Mouse (Mus musculus): ENCODE measurements at regions not wholly inside any gene's neighbourhood (a gene's known extent, or its start where the extent isn't known, plus 50 kb on each side); places are given as distances from the start of the nearest gene placed in this dataset.
"Not testable (repeated sequence)": the region's sequence is repeated elsewhere in the genome, so short reads cannot be mapped to it uniquely, and the experiment has no call there.

DNA sequence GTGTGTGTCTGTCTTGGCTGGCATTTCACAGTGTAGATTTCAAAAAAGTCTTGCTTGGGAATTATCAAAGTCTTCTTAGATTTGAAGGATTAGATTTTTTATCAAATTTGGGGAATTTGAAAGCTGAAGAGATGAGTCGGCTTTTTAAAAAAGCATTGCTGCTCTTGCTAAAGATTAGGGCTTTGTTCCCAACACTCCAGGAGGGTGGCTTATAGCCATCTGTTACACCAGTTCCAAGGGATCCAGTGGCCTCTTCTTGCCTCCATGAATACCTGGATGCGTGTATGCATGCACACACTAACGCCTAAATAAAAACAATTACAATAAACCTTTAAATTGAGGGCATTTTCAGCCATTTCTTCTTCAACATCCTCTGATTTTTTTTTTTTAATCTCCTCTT is 144.5 kb upstream of the Mon1b start:
- no peak overlapping the region for H3K27ac ChIP-seq
- no peaks in the 10 kb centered on the region for H3K9me3 ChIP-seq
- no peak for ATAC-seq (ENCODE audit: low FRiP score, low read depth)
- no peak overlapping the region for H3K9ac ChIP-seq
- no peak overlapping the region for H3K4me2 ChIP-seq (replicated peaks)
- H3K4me1 ChIP-seq = no peaks in the 10 kb centered on the region
- H3K27me3 ChIP-seq = no peaks in the 10 kb centered on the region
- no peaks in the 10 kb centered on the region for H3K36me3 ChIP-seq
- 80% methylated on average over 3 of the region's 3 CpGs for WGBS
- no peak overlapping the region for H3K4me3 ChIP-seq

GRCm38 (mm10) chr8:113496896-113497295 is 138.5 kb upstream of the Mon1b start:
- H3K27me3 ChIP-seq = no peaks in the 10 kb centered on the region
- ATAC-seq (ENCODE audit: low FRiP score, low read depth) = peak; percentile 72
- no peaks in the 10 kb centered on the region for H3K36me3 ChIP-seq
- H3K4me2 ChIP-seq (replicated peaks) = no peak overlapping the region
- no peak overlapping the region for H3K9ac ChIP-seq
- no peak overlapping the region for H3K27ac ChIP-seq
- H3K9me3 ChIP-seq = no peaks in the 10 kb centered on the region
- H3K4me1 ChIP-seq = no peaks in the 10 kb centered on the region; the same call in 1 of the 2 replicates
- 39% methylated on average over 12 of the region's 12 CpGs for WGBS
- H3K4me3 ChIP-seq = no peak overlapping the region

DNA sequence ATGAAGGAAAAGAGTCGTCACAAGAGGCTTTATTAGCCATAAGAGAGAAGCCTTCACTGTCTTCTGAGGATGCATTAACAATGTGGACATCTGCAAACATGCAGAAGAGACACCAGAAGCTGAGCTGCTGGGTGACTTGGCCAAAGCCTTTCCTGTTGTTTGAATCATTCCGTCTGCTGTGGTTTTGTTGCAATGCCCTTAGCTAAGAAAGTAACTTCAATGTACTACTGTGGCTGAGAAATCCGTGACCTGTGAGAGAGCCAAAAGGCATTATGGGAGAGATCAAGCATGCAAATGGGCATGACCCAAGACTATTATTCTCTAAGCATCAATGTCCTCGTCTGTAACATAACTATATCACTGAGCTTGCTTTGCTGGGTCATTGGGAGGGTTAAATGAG is 132.7 kb upstream of the Mon1b start:
- ATAC-seq (ENCODE audit: low FRiP score, low read depth) = no peak
- no peak overlapping the region for H3K9ac ChIP-seq

DNA sequence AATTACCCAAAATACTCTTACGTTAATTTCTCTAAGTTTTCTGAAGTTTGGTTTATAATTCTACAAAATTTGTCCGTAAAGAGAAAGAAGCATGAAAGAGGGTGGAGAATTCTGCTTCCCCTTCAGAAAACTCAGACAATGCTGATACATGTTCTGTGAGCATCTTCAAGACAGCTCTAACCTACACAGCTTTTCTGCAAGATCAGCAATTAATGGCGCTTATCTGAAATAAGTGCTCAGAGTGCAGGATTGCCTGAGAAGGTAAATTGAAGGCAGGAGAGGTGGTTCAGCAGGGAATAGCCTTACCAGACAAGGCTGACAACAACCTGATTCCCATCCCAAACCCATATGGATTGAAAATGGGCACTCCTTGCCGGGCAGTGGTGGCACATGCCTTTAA is 122.5 kb upstream of the Mon1b start:
- Histone ChIP-seq H3K9me3 (no peaks in the 10 kb centered on the region), H3K4me1 (peaks cover 15% of the 10 kb centered on the region; the same call in 1 of the 2 replicates), H3K27ac (no peak overlapping the region), H3K9ac (no peak overlapping the region), H3K4me2 (replicated peaks) (no peak overlapping the region), H3K36me3 (no peaks in the 10 kb centered on the region), H3K27me3 (no peaks in the 10 kb centered on the region), H3K4me3 (no peak overlapping the region)
- WGBS = 94% methylated on average over 4 of the region's 4 CpGs
- no peak for ATAC-seq (ENCODE audit: low FRiP score, low read depth)

More for the DNA sequence above, 132.7 kb upstream of the Mon1b start:
- Histone ChIP-seq H3K27me3 (no peaks in the 10 kb centered on the region), H3K27ac (no peak overlapping the region), H3K4me3 (no peak overlapping the region), H3K4me2 (replicated peaks) (no peak overlapping the region), H3K4me1 (no peaks in the 10 kb centered on the region), H3K36me3 (no peaks in the 10 kb centered on the region), H3K9me3 (no peaks in the 10 kb centered on the region)
- 72% methylated on average over 4 of the region's 4 CpGs for WGBS

DNA sequence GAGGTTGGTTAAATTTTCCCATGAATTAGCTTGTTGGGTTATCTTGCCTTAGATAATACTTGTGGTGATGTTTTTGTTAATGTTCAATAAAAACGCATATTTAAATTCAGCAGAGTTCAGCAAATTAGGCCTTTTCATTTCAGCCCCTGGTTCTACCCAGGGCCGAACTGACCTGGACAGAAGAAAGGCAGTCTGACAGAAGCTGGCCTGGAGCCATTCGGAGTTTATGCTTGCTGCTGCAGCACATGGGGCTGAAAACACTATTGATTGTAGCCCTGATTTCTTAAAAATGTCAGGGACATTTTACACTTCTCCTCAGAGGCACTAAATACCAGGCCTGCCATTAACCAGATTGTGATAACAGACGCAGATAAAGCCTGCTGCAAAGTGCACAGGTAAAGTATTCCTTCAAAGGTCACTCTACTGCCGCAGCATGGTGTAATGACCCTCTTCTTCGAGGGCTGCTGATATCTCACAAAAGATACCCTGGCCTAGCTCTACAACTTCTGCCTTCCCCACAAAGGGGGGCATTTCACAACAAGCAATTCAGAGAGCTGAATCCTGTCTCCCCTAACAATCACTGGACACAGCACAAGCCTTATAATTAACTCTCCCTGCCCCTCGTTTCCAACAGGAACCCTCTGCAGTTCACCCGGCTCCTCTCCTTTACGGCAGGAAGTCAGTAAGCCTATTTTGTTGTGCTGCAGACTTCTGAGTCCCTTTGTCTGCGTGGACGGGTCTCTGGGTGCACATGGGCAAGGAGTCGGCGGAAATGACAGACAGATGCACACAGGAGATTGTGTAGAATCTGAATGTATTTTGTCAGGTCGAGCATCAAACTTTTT is 121.3 kb upstream of the Mon1b start:
- no peak for ATAC-seq (ENCODE audit: low FRiP score, low read depth)
- no peaks in the 10 kb centered on the region for H3K36me3 ChIP-seq
- H3K9me3 ChIP-seq = no peaks in the 10 kb centered on the region
- peaks cover 7% of the 10 kb centered on the region; the same call in 1 of the 2 replicates for H3K27me3 ChIP-seq
- 45% methylated on average over 14 of the region's 14 CpGs for WGBS
- H3K4me2 ChIP-seq (replicated peaks) = no peak overlapping the region
- no peak overlapping the region for H3K9ac ChIP-seq
- H3K27ac ChIP-seq = no peak overlapping the region
- H3K4me3 ChIP-seq = no peak overlapping the region
- peaks cover 15% of the 10 kb centered on the region; the same call in 1 of the 2 replicates for H3K4me1 ChIP-seq

GRCm38 (mm10) chr8:113514731-113515375 is 120.5 kb upstream of the Mon1b start:
- H3K4me1 ChIP-seq = peaks cover 15% of the 10 kb centered on the region; the same call in 1 of the 2 replicates
- not testable (repeated sequence) for H3K9me3 ChIP-seq; H3K36me3 ChIP-seq; H3K4me2 ChIP-seq (replicated peaks); H3K9ac ChIP-seq; ATAC-seq (ENCODE audit: low FRiP score, low read depth); H3K4me3 ChIP-seq; H3K27me3 ChIP-seq; H3K27ac ChIP-seq
- WGBS = 73% methylated on average over 4 of the region's 4 CpGs

DNA sequence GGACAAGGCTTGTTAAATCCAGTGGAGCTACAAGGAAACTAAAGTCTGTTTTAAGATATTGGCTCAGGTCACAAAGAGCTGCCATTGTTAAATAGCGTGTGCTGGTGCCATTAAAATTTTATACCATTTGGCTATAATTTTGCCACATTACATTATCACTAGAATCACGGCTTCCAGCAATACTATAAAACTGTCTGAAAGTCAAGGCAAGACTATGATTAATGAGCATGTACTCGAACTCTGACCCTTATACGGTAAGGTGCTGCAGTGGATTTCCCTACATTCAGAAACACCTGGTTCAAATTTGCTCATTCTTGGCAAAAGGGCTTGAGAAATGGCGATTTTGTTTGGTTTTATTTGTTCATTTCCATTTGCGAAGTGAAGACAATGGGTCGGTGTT is 119.2 kb upstream of the Mon1b start:
- Histone ChIP-seq H3K9me3 (peaks cover 6% of the 10 kb centered on the region; the same call in 1 of the 2 replicates), H3K27me3 (peaks cover 7% of the 10 kb centered on the region; the same call in 1 of the 2 replicates), H3K36me3 (no peaks in the 10 kb centered on the region), H3K4me2 (replicated peaks) (no peak overlapping the region), H3K4me1 (peaks cover 15% of the 10 kb centered on the region; the same call in 1 of the 2 replicates), H3K9ac (no peak overlapping the region), H3K4me3 (no peak overlapping the region), H3K27ac (no peak overlapping the region)
- ATAC-seq (ENCODE audit: low FRiP score, low read depth) = no peak
- 18% methylated on average over 7 of the region's 7 CpGs for WGBS

DNA sequence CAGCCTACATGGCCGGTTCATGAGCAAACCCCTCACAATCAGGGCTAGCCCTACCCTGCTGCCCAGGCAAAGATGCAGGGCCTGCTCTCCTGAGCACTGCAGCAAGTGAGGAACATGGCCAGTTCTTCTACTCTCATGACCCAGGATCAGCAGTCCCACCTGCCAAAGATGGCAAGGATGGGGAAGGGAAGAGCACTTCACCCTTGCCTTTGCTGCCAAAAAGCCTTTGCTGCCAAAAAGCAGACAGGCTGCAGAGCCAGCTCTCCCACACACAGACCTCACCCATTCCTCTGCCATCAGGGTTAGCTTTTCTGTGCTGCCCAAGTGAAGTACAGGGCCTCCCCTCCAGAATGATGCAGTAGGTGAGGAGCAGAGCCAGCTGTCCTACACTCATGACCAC is 117.5 kb upstream of the Mon1b start:
- Histone ChIP-seq H3K36me3 (no peaks in the 10 kb centered on the region), H3K9me3 (peaks cover 6% of the 10 kb centered on the region; the same call in 1 of the 2 replicates), H3K4me2 (replicated peaks) (no peak overlapping the region), H3K4me1 (peaks cover 15% of the 10 kb centered on the region; the same call in 1 of the 2 replicates), H3K4me3 (no peak overlapping the region), H3K27me3 (peaks cover 7% of the 10 kb centered on the region; the same call in 1 of the 2 replicates), H3K9ac (no peak overlapping the region), H3K27ac (no peak overlapping the region)
- WGBS = 93% methylated on average over 1 of the region's 1 CpGs
- ATAC-seq (ENCODE audit: low FRiP score, low read depth) = no peak

DNA sequence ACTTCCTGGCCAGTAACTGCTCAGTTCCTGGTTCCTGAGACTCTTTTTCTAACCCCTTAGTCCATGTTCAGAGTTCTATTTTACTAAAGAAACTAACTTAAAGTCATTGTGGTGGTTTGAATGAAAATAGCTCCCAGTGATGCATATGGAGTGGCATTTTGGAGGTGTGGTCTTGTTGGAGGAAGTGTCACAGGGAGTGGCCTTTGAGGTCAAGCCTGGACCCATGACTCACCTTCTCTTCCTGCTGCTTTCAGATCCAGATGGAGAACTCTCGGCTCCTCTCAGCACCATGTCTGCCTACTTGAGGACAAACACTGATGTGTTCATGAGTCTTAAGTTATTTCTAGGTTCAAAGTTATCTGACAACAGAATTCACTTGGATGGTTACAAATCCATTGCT is 111.8 kb upstream of the Mon1b start:
- H3K27me3 ChIP-seq = peaks cover under 1% of the 10 kb centered on the region; the same call in 1 of the 2 replicates
- H3K9ac ChIP-seq = no peak overlapping the region
- no peak overlapping the region for H3K27ac ChIP-seq
- H3K36me3 ChIP-seq = no peaks in the 10 kb centered on the region
- 48% methylated on average over 1 of the region's 1 CpGs for WGBS
- no peak overlapping the region for H3K4me3 ChIP-seq
- no peak for ATAC-seq (ENCODE audit: low FRiP score, low read depth)
- peaks cover 6% of the 10 kb centered on the region; the same call in 1 of the 2 replicates for H3K9me3 ChIP-seq
- no peak overlapping the region for H3K4me2 ChIP-seq (replicated peaks)
- no peaks in the 10 kb centered on the region for H3K4me1 ChIP-seq

- no peaks in the 10 kb centered on the region for H3K36me3 ChIP-seq
- no peak overlapping the region for H3K9ac ChIP-seq
- H3K27me3 ChIP-seq = no peaks in the 10 kb centered on the region
- no peaks in the 10 kb centered on the region for H3K9me3 ChIP-seq
- no peak overlapping the region for H3K27ac ChIP-seq
- peak; percentile 11; the same call in 1 of the 2 replicates for ATAC-seq (ENCODE audit: low FRiP score, low read depth)
- H3K4me1 ChIP-seq = 0 out of 2 replicates have a peak, but pooled peaks cover 5% of the 10 kb centered on the region
- no peak overlapping the region for H3K4me3 ChIP-seq
- 67% methylated on average over 10 of the region's 10 CpGs for WGBS
- H3K4me2 ChIP-seq (replicated peaks) = no peak overlapping the region
Observed at GRCm38 (mm10) chr8:113531116-113531665, 104.2 kb upstream of the Mon1b start.

- Histone ChIP-seq H3K9me3 (no peaks in the 10 kb centered on the region), H3K27ac (no peak overlapping the region), H3K36me3 (no peaks in the 10 kb centered on the region), H3K4me3 (no peak overlapping the region), H3K9ac (no peak overlapping the region), H3K4me1 (0 out of 2 replicates have a peak, but pooled peaks cover 5% of the 10 kb centered on the region), H3K27me3 (no peaks in the 10 kb centered on the region), H3K4me2 (replicated peaks) (no peak overlapping the region)
- ATAC-seq (ENCODE audit: low FRiP score, low read depth) = no peak
- 51% methylated on average over 4 of the region's 4 CpGs for WGBS
Observed at GRCm38 (mm10) chr8:113532881-113533280, 102.5 kb upstream of the Mon1b start.

GRCm38 (mm10) chr8:113541437-113541836 is 94.0 kb upstream of the Mon1b start:
- Histone ChIP-seq H3K27ac (no peak overlapping the region), H3K9ac (no peak overlapping the region), H3K36me3 (no peaks in the 10 kb centered on the region), H3K9me3 (no peaks in the 10 kb centered on the region), H3K4me2 (replicated peaks) (no peak overlapping the region), H3K27me3 (no peaks in the 10 kb centered on the region), H3K4me1 (no peaks in the 10 kb centered on the region), H3K4me3 (no peak overlapping the region)
- WGBS = 78% methylated on average over 6 of the region's 6 CpGs
- no peak for ATAC-seq (ENCODE audit: low FRiP score, low read depth)

All from limb, embryonic 13.5 days (tissue).